ENCODE assay signal across 8 mouse cellular contexts in the genomic region with DNA sequence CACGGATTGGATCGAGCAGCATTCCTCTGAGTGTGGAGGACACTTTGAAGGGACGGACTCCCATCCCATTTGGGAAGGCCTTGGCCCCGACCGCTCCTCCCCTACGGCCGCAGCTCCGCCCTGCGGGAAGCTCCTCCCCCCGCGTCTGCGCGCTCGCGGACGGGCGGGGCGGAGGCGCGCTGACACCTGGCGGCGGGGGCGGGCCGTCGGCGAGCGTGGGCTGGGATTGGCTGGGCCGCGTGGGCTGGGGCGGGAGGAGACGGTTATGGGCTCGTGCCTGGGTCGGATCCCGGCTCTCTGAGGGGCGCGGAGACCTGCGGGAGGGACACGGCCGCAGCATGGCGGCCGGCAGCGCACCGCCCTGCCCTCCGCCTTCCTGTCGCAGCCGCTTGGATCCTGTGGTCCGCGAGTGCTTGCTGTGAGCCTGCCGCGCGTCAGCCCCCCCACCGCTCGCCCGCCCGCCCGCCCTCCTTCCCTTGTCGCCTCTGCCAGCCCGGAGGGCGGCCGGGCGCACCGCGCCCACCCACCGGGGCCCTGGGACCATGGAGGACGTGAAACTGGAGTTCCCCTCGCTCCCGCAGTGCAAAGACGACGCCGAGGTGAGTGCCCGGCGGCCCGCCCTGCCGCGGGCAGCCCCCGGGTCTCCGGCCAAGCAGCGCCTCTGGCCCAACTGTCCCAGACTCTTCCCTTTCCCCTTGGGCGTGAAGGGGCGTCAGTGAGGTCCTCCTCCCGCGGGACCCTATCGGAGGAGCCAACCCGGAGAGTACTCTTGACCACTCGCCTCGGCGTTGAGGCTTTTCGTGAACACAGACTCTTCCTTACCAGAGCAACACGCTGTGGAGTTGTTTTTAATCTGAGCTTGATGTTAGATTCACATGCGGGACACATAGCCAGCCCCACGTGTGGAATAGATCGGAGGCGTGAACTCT. TPM values are rescaled to one million over a fixed set of nuclear protein-coding genes. Genes with fewer than 3 reads are reported as not detected.
DNase-seq lines count a peak whose midpoint lies in the region; ATAC-seq lines count a peak whose summit lies in the region.

A gene (plus strand): TSS at position 163 of the 929 bp plus-strand sequence.

- peaks cover 4% of the 10 kb centered on the region; the same call in 1 of the 2 replicates for H3K4me1 ChIP-seq in forebrain, embryonic 11.5 days (replicated peaks; ENCODE audit: control insufficient read depth, insufficient read depth, low read length)
- H3K4me1 ChIP-seq in heart, embryonic 16.5 days (ENCODE audit: control insufficient read depth, insufficient read depth, low read length), result peaks cover 15% of the 10 kb centered on the region
- H3K4me1 ChIP-seq in liver, embryonic 15.5 days (replicated peaks), result peaks cover 17% of the 10 kb centered on the region
- peaks cover 3% of the 10 kb centered on the region for H3K4me1 ChIP-seq in neural tube, embryonic 12.5 days

- peak within 1 kb of the TSS; percentile 69 for H3K9ac ChIP-seq in forebrain, embryonic 11.5 days (ENCODE audit: low read length)
- H3K9ac ChIP-seq in heart, embryonic 16.5 days (ENCODE audit: low read length), result peak within 1 kb of the TSS; percentile 76
- H3K9ac ChIP-seq in liver, embryonic 15.5 days, result peak within 1 kb of the TSS; percentile 86
- peak within 1 kb of the TSS; percentile 72 for H3K9ac ChIP-seq in neural tube, embryonic 12.5 days

- no peaks in the 10 kb centered on the region for H3K27me3 ChIP-seq in forebrain, embryonic 11.5 days (ENCODE audit: control insufficient read depth, insufficient read depth, low read length)
- H3K27me3 ChIP-seq in heart, embryonic 16.5 days (ENCODE audit: control insufficient read depth, insufficient read depth, low read length), result no peaks in the 10 kb centered on the region
- H3K27me3 ChIP-seq in liver, embryonic 15.5 days, result no peaks in the 10 kb centered on the region
- no peaks in the 10 kb centered on the region for H3K27me3 ChIP-seq in neural tube, embryonic 12.5 days (replicated peaks)

- no peaks in the 10 kb centered on the region for H3K9me3 ChIP-seq in forebrain, embryonic 11.5 days (ENCODE audit: control insufficient read depth, low read length)
- H3K9me3 ChIP-seq in heart, embryonic 16.5 days (replicated peaks; ENCODE audit: control insufficient read depth, low read length), result no peaks in the 10 kb centered on the region
- no peaks in the 10 kb centered on the region for H3K9me3 ChIP-seq in liver, embryonic 15.5 days (replicated peaks)
- no peaks in the 10 kb centered on the region for H3K9me3 ChIP-seq in neural tube, embryonic 12.5 days

- peak; percentile 90 to 92 for DNase-seq in CD8-positive naive resting alpha-beta T cell, adult 2 months (ENCODE audit: low read depth in 2 of 2, low spot score in 2 of 2)
- peak; percentile 86 for DNase-seq in c-Kit-positive CD71-negative TER-119-negative erythroid progenitor cells, embryonic 14.5 days (ENCODE audit: low read depth)
- peak; percentile 97 for DNase-seq in forebrain, embryonic 11.5 days (ENCODE audit: low spot score)
- DNase-seq in kidney, postnatal 36 days, result peak; percentile 96 to 98
- DNase-seq in telencephalon, adult 2 months (ENCODE audit: low read depth, low spot score), result peak; percentile 70

- peak within 1 kb of the TSS; percentile 50; the same call in 1 of the 2 replicates for H3K27ac ChIP-seq in forebrain, embryonic 11.5 days (ENCODE audit: low read depth, low read length)
- peak within 1 kb of the TSS; percentile 81 for H3K27ac ChIP-seq in heart, embryonic 16.5 days (ENCODE audit: low read length)
- H3K27ac ChIP-seq in liver, embryonic 15.5 days (replicated peaks), result peak within 1 kb of the TSS; percentile 74
- H3K27ac ChIP-seq in neural tube, embryonic 12.5 days, result no peak within 1 kb of the TSS

- peak within 1 kb of the TSS; percentile 64 for H3K4me3 ChIP-seq in forebrain, embryonic 11.5 days (ENCODE audit: low read depth, low read length)
- H3K4me3 ChIP-seq in heart, embryonic 16.5 days (ENCODE audit: low read length), result peak within 1 kb of the TSS; percentile 63
- peak within 1 kb of the TSS; percentile 83 for H3K4me3 ChIP-seq in liver, embryonic 15.5 days (replicated peaks)
- H3K4me3 ChIP-seq in neural tube, embryonic 12.5 days, result peak within 1 kb of the TSS; percentile 69

- ATAC-seq in forebrain, embryonic 11.5 days (replicated peaks; ENCODE audit: low FRiP score), result peak; percentile 99
- peak; percentile 98 for ATAC-seq in heart, embryonic 16.5 days (replicated peaks; ENCODE audit: extremely low read depth, insufficient read depth, low FRiP score)
- ATAC-seq in liver, embryonic 15.5 days (ENCODE audit: insufficient read depth), result peak; percentile 99
- peak; percentile 98 for ATAC-seq in neural tube, embryonic 12.5 days (ENCODE audit: low FRiP score, low read depth)

- H3K4me2 ChIP-seq in forebrain, embryonic 11.5 days (ENCODE audit: low read depth, low read length, severe bottlenecking), result peak within 1 kb of the TSS; percentile 72
- peak within 1 kb of the TSS; percentile 70 for H3K4me2 ChIP-seq in heart, embryonic 16.5 days (ENCODE audit: low read depth, low read length)
- H3K4me2 ChIP-seq in liver, embryonic 15.5 days, result peak within 1 kb of the TSS; percentile 93
- H3K4me2 ChIP-seq in neural tube, embryonic 12.5 days (replicated peaks), result peak within 1 kb of the TSS; percentile 73

- H3K36me3 ChIP-seq in forebrain, embryonic 11.5 days (ENCODE audit: control insufficient read depth, insufficient read depth, low read length), result peaks cover 3% of the 10 kb centered on the region
- peaks cover 17% of the 10 kb centered on the region for H3K36me3 ChIP-seq in heart, embryonic 16.5 days (ENCODE audit: control insufficient read depth, insufficient read depth)
- peaks cover 20% of the 10 kb centered on the region for H3K36me3 ChIP-seq in liver, embryonic 15.5 days (replicated peaks)
- peaks cover 18% of the 10 kb centered on the region for H3K36me3 ChIP-seq in neural tube, embryonic 12.5 days

- WGBS in forebrain, embryonic 11.5 days, result under 1% methylated on average over 63 of the region's 93 CpGs
- under 1% methylated on average over 77 of the region's 93 CpGs for WGBS in heart, embryonic 16.5 days
- WGBS in liver, embryonic 15.5 days (ENCODE audit: insufficient replicate concordance), result under 1% methylated on average over 82 of the region's 93 CpGs
- under 1% methylated on average over 89 of the region's 93 CpGs for WGBS in neural tube, embryonic 12.5 days

RNA-seq across cellular contexts. Expression of the gene that starts here (rescaled TPM):
- polyA plus RNA-seq in forebrain, embryonic 11.5 days (2014; fragmentation: Nextera tagmentation; extraction: Ambion mirVana), result 38.5 TPM in 2 replicates
- polyA plus RNA-seq in heart, embryonic 16.5 days (2015; fragmentation: Nextera tagmentation; extraction: Ambion mirVana), result 49.2 and 61.5 TPM in 2 replicates
- 16.2 TPM in 2 replicates for polyA plus RNA-seq in liver, embryonic 15.5 days (2015; fragmentation: Nextera tagmentation; extraction: Ambion mirVana)
- 47.1 and 52.0 TPM in 2 replicates for polyA plus RNA-seq in neural tube, embryonic 12.5 days (2016; fragmentation: Nextera tagmentation; extraction: Ambion mirVana)
